Mouse (Mus musculus): ENCODE measurements at regions not wholly inside any gene's neighbourhood (a gene's known extent, or its start where the extent isn't known, plus 50 kb on each side); places are given as distances from the start of the nearest gene placed in this dataset.

DNA sequence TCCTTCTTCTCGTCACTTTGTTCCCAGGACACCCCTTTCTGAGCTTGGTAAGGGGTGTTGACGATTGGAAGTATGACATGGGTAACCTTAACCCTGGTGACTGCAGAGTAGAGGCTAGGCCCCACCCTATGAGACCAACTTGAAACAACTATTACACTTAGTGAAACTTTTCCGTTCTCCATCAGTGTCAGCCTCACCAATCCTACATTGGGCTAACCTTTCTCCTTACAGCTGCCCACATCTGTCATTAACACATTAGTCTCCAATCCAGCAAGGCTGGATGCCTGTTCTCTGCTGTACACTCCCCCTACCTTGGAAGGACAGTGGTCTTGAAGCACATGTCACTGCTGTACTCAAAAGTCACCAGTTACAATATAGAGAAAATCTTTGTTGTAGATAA, 186.9 kb downstream of the Thbs2 start:
- no peak for TF ChIP-seq POLR2A (IDR thresholded peaks at IDR 0.05; ENCODE audit: borderline replicate concordance, extremely low read depth, low read depth, low read length)
- no peak for TF ChIP-seq CTCF (IDR thresholded peaks at IDR 0.05; ENCODE audit: insufficient read depth, low read length)
- no peak for DNase-seq
- 74% methylated on average over 3 of the region's 3 CpGs for WGBS
- no peaks in the 10 kb centered on the region for H3K4me1 ChIP-seq (ENCODE audit: control insufficient read depth, insufficient read depth, low read length)
- no peak overlapping the region for H3K4me3 ChIP-seq (replicated peaks; ENCODE audit: extremely low read depth, low read depth, low read length)

DNA sequence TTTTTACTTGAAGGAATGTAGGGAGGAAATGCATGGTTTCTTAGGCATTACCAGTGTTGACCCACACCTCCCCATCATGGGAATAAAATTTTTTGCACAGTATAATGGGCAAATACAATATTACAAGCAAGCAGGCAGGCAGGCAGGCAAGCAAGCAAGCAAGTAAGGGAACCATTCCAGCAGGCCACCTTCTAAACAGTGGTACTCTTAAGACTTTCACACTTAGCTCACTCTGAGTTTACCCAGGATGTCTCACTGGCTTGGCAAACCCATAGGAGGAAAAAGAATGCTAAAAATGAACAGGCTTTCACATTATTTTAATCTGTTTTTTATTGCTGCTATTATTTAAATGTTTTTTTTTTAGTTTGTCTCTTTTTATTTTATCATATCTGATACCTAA, 187.9 kb downstream of the Thbs2 start:
- TF ChIP-seq POLR2A (IDR thresholded peaks at IDR 0.05; ENCODE audit: borderline replicate concordance, extremely low read depth, low read depth, low read length) (no peak), CTCF (IDR thresholded peaks at IDR 0.05; ENCODE audit: insufficient read depth, low read length) (no peak)
- no peak for DNase-seq
- Histone ChIP-seq H3K4me3 (replicated peaks; ENCODE audit: extremely low read depth, low read depth, low read length) (no peak overlapping the region), H3K4me1 (ENCODE audit: control insufficient read depth, insufficient read depth, low read length) (no peaks in the 10 kb centered on the region)

DNA sequence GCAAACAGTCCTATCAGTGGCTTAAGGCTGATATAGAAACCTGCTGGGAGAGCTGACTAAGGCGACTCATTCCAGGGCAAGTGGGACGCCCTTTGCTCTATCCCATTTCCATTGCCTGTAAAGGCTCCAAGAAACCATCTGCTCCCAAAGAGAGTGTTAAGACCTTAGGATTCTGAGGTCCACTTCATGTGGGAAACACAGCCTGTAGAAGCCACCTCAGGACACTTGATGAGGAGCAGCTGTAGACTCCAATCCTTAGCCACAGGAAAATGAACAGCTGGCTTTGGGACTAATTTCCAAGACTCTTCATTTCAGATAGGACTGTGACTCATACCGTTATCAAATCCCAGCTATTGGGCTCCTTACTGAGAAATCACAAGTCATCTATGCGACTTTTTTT, 188.6 kb downstream of the Thbs2 start:
- H3K4me1 ChIP-seq (ENCODE audit: control insufficient read depth, insufficient read depth, low read length), result no peaks in the 10 kb centered on the region
- no peak overlapping the region for H3K4me3 ChIP-seq (replicated peaks; ENCODE audit: extremely low read depth, low read depth, low read length)
- TF ChIP-seq CTCF (IDR thresholded peaks at IDR 0.05; ENCODE audit: insufficient read depth, low read length), result no peak
- TF ChIP-seq POLR2A (IDR thresholded peaks at IDR 0.05; ENCODE audit: borderline replicate concordance, extremely low read depth, low read depth, low read length), result no peak
- WGBS, result 68% methylated on average over 4 of the region's 4 CpGs
- DNase-seq, result no peak

GRCm38 (mm10) chr17:14503670-14504069, 190.4 kb downstream of the Thbs2 start:
- no peak for TF ChIP-seq CTCF (IDR thresholded peaks at IDR 0.05; ENCODE audit: insufficient read depth, low read length)
- TF ChIP-seq POLR2A (IDR thresholded peaks at IDR 0.05; ENCODE audit: borderline replicate concordance, extremely low read depth, low read depth, low read length), result no peak
- no peak overlapping the region for H3K4me3 ChIP-seq (replicated peaks; ENCODE audit: extremely low read depth, low read depth, low read length)
- DNase-seq, result no peak
- H3K4me1 ChIP-seq (ENCODE audit: control insufficient read depth, insufficient read depth, low read length), result no peaks in the 10 kb centered on the region
- WGBS, result 78% methylated on average over 1 of the region's 1 CpGs

DNA sequence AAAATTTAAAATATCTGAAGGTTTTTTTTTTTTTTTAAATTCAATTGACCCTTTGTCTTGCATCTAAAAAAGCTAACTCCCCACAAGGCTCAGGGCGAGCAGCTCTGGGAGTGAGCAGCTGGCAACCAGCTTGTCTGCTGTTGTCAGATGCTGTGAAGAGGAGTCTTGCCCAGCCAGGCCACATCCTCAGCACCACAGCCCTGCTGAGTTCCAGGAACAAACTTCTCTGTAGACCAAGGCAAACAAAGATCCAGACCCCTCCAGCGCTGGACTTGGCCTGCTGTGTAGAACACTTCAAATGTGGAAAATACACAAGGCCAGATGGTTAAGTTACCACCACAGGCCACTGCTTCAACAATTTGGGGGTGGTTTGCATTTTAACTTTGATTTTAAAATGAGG, 192.7 kb downstream of the Thbs2 start:
- 67% methylated on average over 2 of the region's 2 CpGs for WGBS
- no peak for DNase-seq

DNA sequence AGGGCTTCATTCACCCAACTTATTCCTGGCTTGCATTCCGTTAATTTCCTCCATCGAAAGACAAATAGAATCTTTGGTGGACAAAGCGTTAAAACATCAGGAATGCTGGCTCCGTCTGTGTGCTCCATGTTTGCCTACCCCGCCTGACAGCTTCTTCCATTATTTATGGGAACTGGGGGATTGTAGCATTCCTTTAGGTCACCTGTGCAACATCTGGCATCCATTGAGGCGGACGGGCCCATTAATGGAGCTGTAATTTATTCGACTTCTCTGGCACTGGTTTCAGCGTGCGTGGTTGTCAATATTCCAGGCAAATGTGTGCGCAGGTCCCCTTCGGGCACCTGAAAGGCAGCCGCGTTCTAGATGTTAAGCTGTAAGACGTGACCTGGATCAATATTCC, 196.9 kb downstream of the Thbs2 start:
- H3K4me1 ChIP-seq (ENCODE audit: control insufficient read depth, insufficient read depth, low read length), result no peaks in the 10 kb centered on the region
- TF ChIP-seq POLR2A (IDR thresholded peaks at IDR 0.05; ENCODE audit: borderline replicate concordance, extremely low read depth, low read depth, low read length), result no peak
- TF ChIP-seq CTCF (IDR thresholded peaks at IDR 0.05; ENCODE audit: insufficient read depth, low read length), result no peak
- no peak overlapping the region for H3K4me3 ChIP-seq (replicated peaks; ENCODE audit: extremely low read depth, low read depth, low read length)
- DNase-seq, result no peak
- 82% methylated on average over 15 of the region's 15 CpGs for WGBS

More for the DNA sequence above, 192.7 kb downstream of the Thbs2 start:
- TF ChIP-seq CTCF (IDR thresholded peaks at IDR 0.05; ENCODE audit: insufficient read depth, low read length), result no peak
- no peak for TF ChIP-seq POLR2A (IDR thresholded peaks at IDR 0.05; ENCODE audit: borderline replicate concordance, extremely low read depth, low read depth, low read length)
- H3K4me1 ChIP-seq (ENCODE audit: control insufficient read depth, insufficient read depth, low read length), result no peaks in the 10 kb centered on the region
- no peak overlapping the region for H3K4me3 ChIP-seq (replicated peaks; ENCODE audit: extremely low read depth, low read depth, low read length)

- WGBS, result 87% methylated on average over 8 of the region's 8 CpGs
Measured at GRCm38 (mm10) chr17:14493751-14494320, 200.2 kb downstream of the Thbs2 start.

GRCm38 (mm10) chr17:14492936-14493335, 201.1 kb downstream of the Thbs2 start:
- TF ChIP-seq CTCF (IDR thresholded peaks at IDR 0.05; ENCODE audit: insufficient read depth, low read length) (no peak), POLR2A (IDR thresholded peaks at IDR 0.05; ENCODE audit: borderline replicate concordance, extremely low read depth, low read depth, low read length) (no peak)
- Histone ChIP-seq H3K4me1 (ENCODE audit: control insufficient read depth, insufficient read depth, low read length) (no peaks in the 10 kb centered on the region), H3K4me3 (replicated peaks; ENCODE audit: extremely low read depth, low read depth, low read length) (no peak overlapping the region)
- WGBS, result 54% methylated on average over 10 of the region's 10 CpGs
- DNase-seq, result peak; percentile 44

More at GRCm38 (mm10) chr17:14493751-14494320, 200.2 kb downstream of the Thbs2 start:
- no peak for DNase-seq
- TF ChIP-seq CTCF (IDR thresholded peaks at IDR 0.05; ENCODE audit: insufficient read depth, low read length) (no peak), POLR2A (IDR thresholded peaks at IDR 0.05; ENCODE audit: borderline replicate concordance, extremely low read depth, low read depth, low read length) (no peak)
- no peaks in the 10 kb centered on the region for H3K4me1 ChIP-seq (ENCODE audit: control insufficient read depth, insufficient read depth, low read length)
- H3K4me3 ChIP-seq (replicated peaks; ENCODE audit: extremely low read depth, low read depth, low read length), result no peak overlapping the region

GRCm38 (mm10) chr17:14481746-14482145, 202.4 kb downstream of the Smoc2 start:
- no peaks in the 10 kb centered on the region for H3K4me1 ChIP-seq (ENCODE audit: control insufficient read depth, insufficient read depth, low read length)
- DNase-seq, result no peak
- 83% methylated on average over 6 of the region's 6 CpGs for WGBS
- no peak for TF ChIP-seq POLR2A (IDR thresholded peaks at IDR 0.05; ENCODE audit: borderline replicate concordance, extremely low read depth, low read depth, low read length)
- TF ChIP-seq CTCF (IDR thresholded peaks at IDR 0.05; ENCODE audit: insufficient read depth, low read length), result no peak
- H3K4me3 ChIP-seq (replicated peaks; ENCODE audit: extremely low read depth, low read depth, low read length), result no peak overlapping the region

DNA sequence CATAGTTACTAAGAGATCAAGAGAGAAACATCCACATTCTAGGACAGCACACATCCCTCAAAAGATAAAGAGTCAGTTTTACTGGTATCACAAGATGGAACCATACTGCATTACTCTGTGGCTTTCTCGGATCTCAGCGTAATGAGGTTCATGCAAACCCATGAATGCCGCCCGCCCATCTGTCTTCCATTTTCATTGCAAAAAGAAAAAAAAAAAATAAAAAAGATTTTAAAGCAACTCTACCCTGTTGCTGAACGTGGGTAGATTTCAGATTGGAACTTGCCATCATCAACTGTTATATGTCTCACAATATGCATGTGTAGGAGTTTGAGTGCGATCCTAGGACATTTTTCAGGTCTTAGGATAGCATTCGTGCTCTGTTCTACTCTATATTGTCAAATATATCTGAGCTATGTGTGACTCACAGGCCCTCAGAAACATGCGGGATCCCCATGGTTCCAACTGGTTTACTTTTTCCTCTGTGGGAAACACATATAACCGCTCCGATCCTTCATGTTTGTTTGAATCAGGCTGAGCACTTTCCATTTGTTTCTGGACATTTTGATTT, 199.7 kb downstream of the Smoc2 start:
- no peak for DNase-seq
- TF ChIP-seq CTCF (IDR thresholded peaks at IDR 0.05; ENCODE audit: insufficient read depth, low read length) (no peak), POLR2A (IDR thresholded peaks at IDR 0.05; ENCODE audit: borderline replicate concordance, extremely low read depth, low read depth, low read length) (no peak)
- H3K4me3 ChIP-seq (replicated peaks; ENCODE audit: extremely low read depth, low read depth, low read length), result no peak overlapping the region
- H3K4me1 ChIP-seq (ENCODE audit: control insufficient read depth, insufficient read depth, low read length), result no peaks in the 10 kb centered on the region
- 87% methylated on average over 10 of the region's 10 CpGs for WGBS

All from lung, adult 2 months (tissue).